Mouse (Mus musculus) intestine, postnatal 0 days (tissue): Measurements from ENCODE around the gene Sin3a. TPM values are rescaled to one million over a fixed set of nuclear protein-coding genes. Genes with fewer than 3 reads are reported as not detected.

Experiments
- ATAC-seq: fragments of 200-750 bp; cut with Nextera tagmentation; 2 replicates; pipeline ENCODE4 v1.8.0; 2017; ENCODE audit warnings: mild to moderate bottlenecking, moderate TSS enrichment, moderate library complexity
- H3K27ac ChIP-seq: fragments of 300-500 bp; sonication (generic); 2 replicates; pipeline ENCODE4 v1.5.1; 2014; ENCODE audit warnings: mild to moderate bottlenecking, low read depth, low read length, moderate library complexity
- H3K27me3 ChIP-seq: fragments of 300-500 bp; sonication (generic); replicated peaks from 2 replicates; pipeline ENCODE4 v1.6.1; 2014; ENCODE audit warnings: low read length, mixed read lengths; ENCODE audit not compliant: control insufficient read depth, insufficient read depth
- H3K36me3 ChIP-seq: fragments of 300-500 bp; sonication (generic); 2 replicates; pipeline ENCODE4 v1.6.1; 2014; ENCODE audit warnings: mild to moderate bottlenecking, moderate library complexity; ENCODE audit not compliant: control insufficient read depth, insufficient read depth
- H3K4me1 ChIP-seq: fragments of 300-500 bp; sonication (generic); replicated peaks from 2 replicates; pipeline ENCODE4 v1.6.1; 2014; ENCODE audit warnings: antibody characterized with exemption, low read length, mixed read lengths; ENCODE audit not compliant: control insufficient read depth, insufficient read depth
- H3K4me2 ChIP-seq: fragments of 300-500 bp; sonication (generic); replicated peaks from 2 replicates; pipeline ENCODE4 v1.6.1; 2014; ENCODE audit warnings: low read depth, mild to moderate bottlenecking, moderate library complexity
- H3K4me3 ChIP-seq: fragments of 300-500 bp; sonication (generic); 2 replicates; pipeline ENCODE4 v1.5.1; 2014; ENCODE audit warnings: low read depth, low read length
- H3K9ac ChIP-seq: fragments of 300-500 bp; sonication (generic); 2 replicates; pipeline ENCODE4 v1.6.1; 2014; ENCODE audit warnings: mild to moderate bottlenecking, low read depth, low read length
- H3K9me3 ChIP-seq: fragments of 300-500 bp; sonication (generic); 2 replicates; pipeline ENCODE4 v1.6.1; 2016; ENCODE audit warnings: mixed run types; ENCODE audit not compliant: control insufficient read depth
- CTCF ChIP-seq: sonication (generic); IDR thresholded peaks from 2 replicates; pipeline ENCODE4 v1.5.1; 2016; ENCODE audit warnings: low read depth, mild to moderate bottlenecking, control low read depth, antibody characterized with exemption, moderate library complexity
- WGBS: fragments of 180-500 bp; shearing (Covaris S2); extraction: QIAGEN DNeasy Blood & Tissue Kit; methylation state at CpG from one replicate; pipeline ENCODE4 v1.1.7; 2014; 5-methylcytosine and 5-hydroxymethylcytosine counted together
- polyA plus RNA-seq: library from polyadenylated mRNA; unstranded; fragments of >200 nt; fragmentation: Nextera tagmentation; extraction: Ambion mirVana; gene quantifications from 2 replicates; pipeline ENCODE4 v1.2.1, GENCODE M21; 2015

Sin3a gene
- polyA plus RNA-seq, 1 experiment from 2014 or later: 11.7 TPM

DNA sequence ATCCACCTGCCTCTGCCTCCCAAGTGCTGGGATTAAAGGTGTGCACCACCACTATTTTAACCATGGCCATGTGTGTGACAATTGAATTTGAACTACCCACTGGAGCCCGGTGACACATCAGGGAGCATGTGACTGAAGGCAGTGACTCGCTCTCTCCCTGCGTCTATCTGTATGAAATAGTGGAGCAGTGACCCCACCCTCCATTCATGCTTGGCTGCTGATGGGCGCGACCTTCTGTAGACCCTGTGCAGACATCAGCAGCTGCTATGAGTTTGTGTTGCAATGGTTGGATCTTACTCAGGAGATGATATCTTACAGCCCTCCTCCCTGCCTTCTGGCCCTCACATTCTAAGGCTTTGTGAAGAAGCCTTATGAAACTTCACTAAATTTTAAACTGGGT is 96.6 kb downstream of the Sin3a start:
- no peak for TF ChIP-seq CTCF
- WGBS: 69% methylated on average over 5 of the region's 5 CpGs
- no peak for ATAC-seq

More for the DNA sequence above, 96.6 kb downstream of the Sin3a start:
- Histone ChIP-seq H3K4me1 (no peaks in the 10 kb centered on the region), H3K9me3 (no peaks in the 10 kb centered on the region), H3K36me3 (no peaks in the 10 kb centered on the region), H3K27me3 (no peaks in the 10 kb centered on the region), H3K9ac (no peak overlapping the region), H3K4me3 (no peak overlapping the region), H3K4me2 (no peak overlapping the region), H3K27ac (no peak overlapping the region)

Other genes starting within 250 kb of the Sin3a start
- gene Odf3l1, start 207.4 kb upstream of the Sin3a start, polyA plus RNA-seq: 0.70 and 0.97 TPM in 2 replicates
- gene Cspg4, start 207.0 kb upstream of the Sin3a start, polyA plus RNA-seq: 8.2 and 8.5 TPM in 2 replicates
- 2.0 and 2.5 TPM in 2 replicates for gene Snx33, start 143.7 kb upstream of the Sin3a start, polyA plus RNA-seq
- 58.4 and 59.8 TPM in 2 replicates for gene Imp3, start 134.6 kb upstream of the Sin3a start, polyA plus RNA-seq
- gene Snupn, start 121.2 kb upstream of the Sin3a start, polyA plus RNA-seq: 5.6 and 5.9 TPM in 2 replicates
- gene Ptpn9, start 77.1 kb upstream of the Sin3a start, polyA plus RNA-seq: 7.3 and 7.7 TPM in 2 replicates
- 24.3 and 24.6 TPM in 2 replicates for gene Man2c1, start 58.6 kb downstream of the Sin3a start, polyA plus RNA-seq
- gene Neil1, start 76.3 kb downstream of the Sin3a start, polyA plus RNA-seq: 4.2 and 5.2 TPM in 2 replicates
- gene Commd4, start 86.3 kb downstream of the Sin3a start, polyA plus RNA-seq: 164 and 169 TPM in 2 replicates
- not detected in 2 replicates for gene Trcg1, start 164.5 kb downstream of the Sin3a start, polyA plus RNA-seq
- 12.8 and 14.2 TPM in 2 replicates for gene 1700017B05Rik, start 190.6 kb downstream of the Sin3a start, polyA plus RNA-seq